Mouse (Mus musculus) kidney, postnatal 0 days (tissue): Measurements from ENCODE around the gene Ahsa2. TPM values are rescaled to one million over a fixed set of nuclear protein-coding genes. Genes with fewer than 3 reads are reported as not detected.
"Not testable (repeated sequence)": the region's sequence is repeated elsewhere in the genome, so short reads cannot be mapped to it uniquely, and the experiment has no call there.

Source experiments
- ATAC-seq: fragments of 200-750 bp; cut with Nextera tagmentation; replicated peaks from 2 replicates; pipeline ENCODE4 v1.8.0; 2017; ENCODE audit warnings: low read depth, moderate number of reproducible peaks, moderate TSS enrichment, moderate library complexity; ENCODE audit not compliant: low FRiP score
- DNase-seq: peaks from one replicate; pipeline ENCODE4 v3.0.0-alpha.2; 2016; ENCODE audit warnings: low spot score
- H3K27ac ChIP-seq: fragments of 300-500 bp; sonication (generic); 2 replicates; pipeline ENCODE4 v1.5.1; 2014; ENCODE audit warnings: mild to moderate bottlenecking
- H3K27me3 ChIP-seq: fragments of 300-500 bp; sonication (generic); 2 replicates; pipeline ENCODE4 v1.6.1; 2014; ENCODE audit warnings: low read length, mixed read lengths; ENCODE audit not compliant: insufficient read depth
- H3K36me3 ChIP-seq: fragments of 300-500 bp; sonication (generic); 2 replicates; pipeline ENCODE4 v1.6.1; 2014; ENCODE audit warnings: low read length, mixed read lengths; ENCODE audit not compliant: insufficient read depth
- H3K4me1 ChIP-seq: fragments of 300-500 bp; sonication (generic); replicated peaks from 2 replicates; pipeline ENCODE4 v1.6.1; 2014; ENCODE audit warnings: antibody characterized with exemption, low read length, mixed read lengths; ENCODE audit not compliant: insufficient read depth
- H3K4me2 ChIP-seq: fragments of 300-500 bp; sonication (generic); 2 replicates; pipeline ENCODE4 v1.6.1; 2014; ENCODE audit warnings: mild to moderate bottlenecking, low read length, moderate library complexity, mixed read lengths
- H3K4me3 ChIP-seq: fragments of 300-500 bp; sonication (generic); replicated peaks from 2 replicates; pipeline ENCODE4 v1.5.1; 2014; ENCODE audit warnings: low read depth, low read length
- H3K9ac ChIP-seq: fragments of 300-500 bp; sonication (generic); 2 replicates; pipeline ENCODE4 v1.6.1; 2014; ENCODE audit warnings: low read depth, low read length
- H3K9me3 ChIP-seq: fragments of 300-500 bp; sonication (generic); replicated peaks from 2 replicates; pipeline ENCODE4 v1.6.1; 2016; ENCODE audit warnings: low read length, inconsistent platforms, mixed read lengths
- CTCF ChIP-seq: IDR thresholded peaks from 2 replicates; pipeline ENCODE4 v1.5.1; 2016; ENCODE audit warnings: antibody characterized with exemption, low read depth, mild to moderate bottlenecking, moderate library complexity
- WGBS: fragments of 180-500 bp; shearing (Covaris S2); extraction: QIAGEN DNeasy Blood & Tissue Kit; methylation state at CpG from one replicate; pipeline ENCODE4 v1.1.7; 2014; 5-methylcytosine and 5-hydroxymethylcytosine counted together
- polyA plus RNA-seq: library from polyadenylated mRNA; unstranded; fragments of >200 nt; fragmentation: Nextera tagmentation; extraction: Ambion mirVana; gene quantifications from 2 replicates; pipeline ENCODE4 v1.2.1, GENCODE M21; 2015

Ahsa2 gene
- polyA plus RNA-seq: 37.0 and 47.0 TPM in 2 replicates

DNA sequence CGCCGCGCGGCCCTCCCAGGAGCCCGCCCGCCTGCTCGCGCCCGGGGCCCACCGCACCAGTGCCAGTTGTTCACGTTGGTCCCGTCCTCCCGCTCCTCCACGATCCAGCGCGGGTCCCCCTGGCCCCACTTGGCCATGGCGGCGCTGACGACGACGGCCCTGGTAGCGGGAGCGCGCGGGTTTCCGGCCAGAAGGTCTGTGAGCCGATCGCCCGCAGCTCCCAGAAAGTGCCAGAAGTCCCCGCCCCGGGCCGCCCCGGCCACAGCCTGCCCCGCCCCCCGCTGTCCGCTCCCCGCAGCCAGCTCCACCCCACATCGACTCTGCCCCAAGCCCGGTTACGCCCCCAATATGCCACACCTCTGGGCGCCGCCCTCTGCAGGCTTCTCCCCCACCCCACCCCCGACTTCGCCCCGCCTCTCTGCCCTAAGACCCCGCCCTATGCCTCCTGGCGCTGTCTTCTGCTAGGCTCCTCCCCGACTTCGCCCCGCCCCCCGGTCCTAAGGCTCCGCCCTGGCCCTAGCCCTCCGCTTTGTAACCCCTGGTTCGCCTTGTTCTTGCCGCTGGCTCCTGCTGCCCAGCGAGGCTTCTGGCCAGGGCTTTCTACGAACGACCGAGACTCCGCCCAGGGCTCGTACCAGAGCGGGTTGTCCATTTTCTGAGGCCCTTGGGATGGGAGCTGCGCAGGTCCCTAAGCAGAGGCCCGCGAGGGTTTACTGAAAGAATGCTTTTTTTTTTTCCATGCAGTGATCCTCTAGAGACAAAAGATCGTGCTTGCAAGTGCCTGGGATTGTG, at the start of gene Ahsa2:
Ahsa2 (minus strand) TSS at position 313 of the 792 bp plus-strand sequence.
- Histone ChIP-seq H3K27ac (peak within 1 kb of the TSS; percentile 94), H3K4me1 (peaks cover 14% of the 10 kb centered on the region), H3K9me3 (no peaks in the 10 kb centered on the region), H3K36me3 (peaks cover 6% of the 10 kb centered on the region; the same call in 1 of the 2 replicates), H3K4me3 (peak within 1 kb of the TSS; percentile 81), H3K9ac (peak within 1 kb of the TSS; percentile 88), H3K4me2 (peak within 1 kb of the TSS; percentile 73), H3K27me3 (no peaks in the 10 kb centered on the region)
- TF ChIP-seq CTCF: no peak
- peak; percentile 99 for DNase-seq
- WGBS: under 1% methylated on average over 48 of the region's 66 CpGs
- peak; percentile 97 for ATAC-seq

- no peak overlapping the region for H3K9ac ChIP-seq
- H3K4me1 ChIP-seq: no peaks in the 10 kb centered on the region
- H3K36me3 ChIP-seq: no peaks in the 10 kb centered on the region
- WGBS: 88% methylated on average over 2 of the region's 2 CpGs
- no peak overlapping the region for H3K27ac ChIP-seq
- no peak overlapping the region for H3K4me3 ChIP-seq
- DNase-seq (no peak), ATAC-seq (no peak)
- no peaks in the 10 kb centered on the region for H3K27me3 ChIP-seq
- TF ChIP-seq CTCF: no peak
- no peaks in the 10 kb centered on the region for H3K9me3 ChIP-seq
- no peak overlapping the region for H3K4me2 ChIP-seq
Observed at GRCm38 (mm10) chr11:23537446-23537845, 39.6 kb upstream of the Ahsa2 start.

- H3K36me3 ChIP-seq: no peaks in the 10 kb centered on the region
- H3K4me3 ChIP-seq: no peak within 1 kb of the TSS
- no peak within 1 kb of the TSS for H3K9ac ChIP-seq
- no peaks in the 10 kb centered on the region for H3K27me3 ChIP-seq
- no peak for TF ChIP-seq CTCF
- no peaks in the 10 kb centered on the region for H3K4me1 ChIP-seq
- ATAC-seq (no peak), DNase-seq (no peak)
- no peak within 1 kb of the TSS for H3K4me2 ChIP-seq
- no peak within 1 kb of the TSS for H3K27ac ChIP-seq
- WGBS: 49% methylated on average over 5 of the region's 5 CpGs
- no peaks in the 10 kb centered on the region for H3K9me3 ChIP-seq
Observed at GRCm38 (mm10) chr11:23520473-23521205, 22.8 kb upstream of the Ahsa2 start, which contains the start of gene 1700093K21Rik. 1700093K21Rik (minus strand) TSS chr11:23521155.

DNA sequence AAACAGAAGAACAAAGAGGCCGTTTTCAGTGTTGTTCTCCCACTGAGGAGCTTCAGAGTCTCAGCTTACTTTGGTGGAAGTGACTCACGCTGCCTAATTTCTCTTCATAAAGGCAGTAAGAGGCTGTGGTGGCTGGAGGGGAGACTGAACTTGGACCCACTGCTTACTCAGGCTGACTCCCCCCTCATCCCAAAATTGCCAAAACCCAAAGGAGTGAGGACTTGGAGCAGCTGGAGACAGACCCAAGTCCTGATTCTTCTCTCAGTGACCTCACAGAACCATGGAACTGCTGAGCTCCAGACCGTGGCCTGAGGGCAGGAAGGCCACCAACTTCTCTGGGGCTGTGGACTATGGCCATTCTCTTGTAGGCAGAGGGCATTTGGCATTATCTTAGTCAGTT, 21.2 kb upstream of the Ahsa2 start:
- H3K4me2 ChIP-seq: no peak overlapping the region
- DNase-seq (no peak), ATAC-seq (no peak)
- 66% methylated on average over 3 of the region's 3 CpGs for WGBS
- no peaks in the 10 kb centered on the region for H3K36me3 ChIP-seq
- H3K4me3 ChIP-seq: no peak overlapping the region
- H3K27me3 ChIP-seq: no peaks in the 10 kb centered on the region
- no peak overlapping the region for H3K27ac ChIP-seq
- no peaks in the 10 kb centered on the region for H3K4me1 ChIP-seq
- no peak overlapping the region for H3K9ac ChIP-seq
- no peaks in the 10 kb centered on the region for H3K9me3 ChIP-seq
- TF ChIP-seq CTCF: no peak

GRCm38 (mm10) chr11:23515315-23515714, 17.5 kb upstream of the Ahsa2 start:
- no peak for DNase-seq
- no peaks in the 10 kb centered on the region for H3K36me3 ChIP-seq
- no peak for TF ChIP-seq CTCF
- H3K9me3 ChIP-seq: no peaks in the 10 kb centered on the region
- no peak overlapping the region for H3K4me2 ChIP-seq
- H3K4me3 ChIP-seq: no peak overlapping the region
- H3K27me3 ChIP-seq: no peaks in the 10 kb centered on the region
- ATAC-seq: no peak
- H3K27ac ChIP-seq: no peak overlapping the region
- H3K9ac ChIP-seq: no peak overlapping the region
- no peaks in the 10 kb centered on the region for H3K4me1 ChIP-seq
- WGBS: 78% methylated on average over 2 of the region's 2 CpGs

- H3K27me3 ChIP-seq, H3K4me1 ChIP-seq, H3K9me3 ChIP-seq, ATAC-seq, H3K36me3 ChIP-seq, H3K27ac ChIP-seq, DNase-seq, H3K4me2 ChIP-seq, H3K9ac ChIP-seq, H3K4me3 ChIP-seq: not testable (repeated sequence)
- WGBS: 41% methylated on average over 4 of the region's 4 CpGs
Observed at GRCm38 (mm10) chr11:23514785-23515184, 17.0 kb upstream of the Ahsa2 start.

- not testable (repeated sequence) for H3K4me2 ChIP-seq
Observed at GRCm38 (mm10) chr11:23504801-23505200, 7.0 kb upstream of the Ahsa2 start.

More at GRCm38 (mm10) chr11:23504801-23505200, 7.0 kb upstream of the Ahsa2 start:
- H3K36me3 ChIP-seq, H3K4me1 ChIP-seq, H3K9me3 ChIP-seq, DNase-seq, ATAC-seq, H3K27me3 ChIP-seq, H3K4me3 ChIP-seq, H3K9ac ChIP-seq, H3K27ac ChIP-seq: not testable (repeated sequence)
- WGBS: 67% methylated on average over 5 of the region's 5 CpGs
